In genomic region chr1:134042341-134042740, GRCm38 (mm10) we compare ENCODE assay signal across 20 mouse cellular contexts. TPM values are rescaled to one million over a fixed set of nuclear protein-coding genes. Genes with fewer than 3 reads are reported as not detected.
A peak's percentile ranks its signal among the peaks of the same experiment; 100 is the strongest.
DNase-seq lines count a peak whose midpoint lies in the region; ATAC-seq lines count a peak whose summit lies in the region.
"Had no signal": no experiment of that assay in that cellular context is flagged by ENCODE, and none has a peak within 500 bp of the region (broad histone marks: within the 10 kb centered on the region; RNA-seq: fewer than 3 reads in every experiment).

No protein-coding gene starts in this region.

- H3K27me3 ChIP-seq in forebrain, embryonic 13.5 days, result 0 out of 2 replicates have a peak, but pooled peaks cover 3% of the 10 kb centered on the region
- peaks cover 14% of the 10 kb centered on the region for H3K27me3 ChIP-seq in forebrain, embryonic 10.5 days (ENCODE audit: poor library complexity, severe bottlenecking)
- peaks cover 6% of the 10 kb centered on the region; the same call in 1 of the 2 replicates for H3K27me3 ChIP-seq in kidney, embryonic 16.5 days (ENCODE audit: insufficient read depth, low read length)
- no peaks in the 10 kb centered on the region for H3K27me3 ChIP-seq in neural tube, embryonic 13.5 days
- peaks cover 6% of the 10 kb centered on the region; the same call in 1 of the 2 replicates for H3K27me3 ChIP-seq in limb, embryonic 13.5 days
- H3K27me3 ChIP-seq: hindbrain, embryonic 12.5 days; neural tube, embryonic 12.5 days had no signal

- no peak overlapping the region for H3K4me2 ChIP-seq in forebrain, embryonic 13.5 days
- no peak overlapping the region for H3K4me2 ChIP-seq in kidney, embryonic 16.5 days (replicated peaks; ENCODE audit: low read depth, low read length)
- H3K4me2 ChIP-seq in neural tube, embryonic 13.5 days, result no peak overlapping the region
- H3K4me2 ChIP-seq in limb, embryonic 13.5 days (replicated peaks), result no peak overlapping the region
- H3K4me2 ChIP-seq: hindbrain, embryonic 12.5 days; neural tube, embryonic 12.5 days had no signal

- no peaks in the 10 kb centered on the region for H3K9me3 ChIP-seq in forebrain, embryonic 13.5 days (replicated peaks)
- H3K9me3 ChIP-seq in forebrain, embryonic 10.5 days, result no peaks in the 10 kb centered on the region
- H3K9me3 ChIP-seq in kidney, embryonic 16.5 days (ENCODE audit: low read length), result no peaks in the 10 kb centered on the region
- no peaks in the 10 kb centered on the region for H3K9me3 ChIP-seq in neural tube, embryonic 13.5 days
- H3K9me3 ChIP-seq in limb, embryonic 13.5 days, result no peaks in the 10 kb centered on the region
- H3K9me3 ChIP-seq: G1E; hindbrain, embryonic 12.5 days; midbrain, embryonic 10.5 days; neural tube, embryonic 12.5 days had no signal

- no peak overlapping the region for H3K27ac ChIP-seq in forebrain, embryonic 13.5 days
- H3K27ac ChIP-seq in forebrain, embryonic 10.5 days, result no peak overlapping the region
- H3K27ac ChIP-seq in kidney, embryonic 16.5 days (ENCODE audit: low read length), result no peak overlapping the region
- no peak overlapping the region for H3K27ac ChIP-seq in neural tube, embryonic 13.5 days (replicated peaks)
- no peak overlapping the region for H3K27ac ChIP-seq in limb, embryonic 13.5 days
- H3K27ac ChIP-seq: hindbrain, embryonic 12.5 days; left cerebral cortex, adult 2 months; liver, embryonic 14.5 days; midbrain, embryonic 10.5 days; neural tube, embryonic 12.5 days had no signal

- no peak for ATAC-seq in forebrain, embryonic 13.5 days
- ATAC-seq in kidney, embryonic 16.5 days (ENCODE audit: low FRiP score, low TSS enrichment), result no peak
- no peak for ATAC-seq in neural tube, embryonic 13.5 days (ENCODE audit: low read depth)
- ATAC-seq in limb, embryonic 13.5 days (ENCODE audit: low FRiP score, low read depth), result no peak
- ATAC-seq: activated CD4-positive, CD25-positive, alpha-beta regulatory T cell, adult 4 months; inflammation-experienced regulatory T-cells, adult 6 months had no signal

- 0 out of 2 replicates have a peak, but pooled peaks cover 5% of the 10 kb centered on the region for H3K4me1 ChIP-seq in forebrain, embryonic 13.5 days
- peaks cover 34% of the 10 kb centered on the region for H3K4me1 ChIP-seq in forebrain, embryonic 10.5 days
- H3K4me1 ChIP-seq in kidney, embryonic 16.5 days (ENCODE audit: insufficient read depth, low read length), result peaks cover 13% of the 10 kb centered on the region
- H3K4me1 ChIP-seq in neural tube, embryonic 13.5 days (replicated peaks), result peaks cover 27% of the 10 kb centered on the region
- peaks cover 47% of the 10 kb centered on the region for H3K4me1 ChIP-seq in limb, embryonic 13.5 days

- DNase-seq in forebrain, embryonic 10.5 days (ENCODE audit: extremely low spot score, low spot score), result no peak
- no peak for DNase-seq in kidney, adult 11 months
- DNase-seq in neural tube, embryonic 10.5 days (ENCODE audit: extremely low spot score, low spot score), result no peak
- no peak for DNase-seq in spleen, adult 18-20 months
- DNase-seq: cerebellum, adult 2 months; layer of hippocampus, adult 9-11 months; left cerebral cortex, postnatal 4 days; lung, postnatal 14 days had no signal

- H3K9ac ChIP-seq in forebrain, embryonic 13.5 days, result peak overlapping the region; percentile 34; the same call in 1 of the 2 replicates
- H3K9ac ChIP-seq in kidney, embryonic 16.5 days (replicated peaks; ENCODE audit: low read length), result 0 out of 2 replicates have a peak overlapping the region, but pooled peaks have one; percentile 25
- 0 out of 2 replicates have a peak overlapping the region, but pooled peaks have one; percentile 0 for H3K9ac ChIP-seq in neural tube, embryonic 13.5 days
- H3K9ac ChIP-seq in limb, embryonic 13.5 days, result peak overlapping the region; percentile 48; the same call in 1 of the 2 replicates
- H3K9ac ChIP-seq: liver, embryonic 14.5 days; neural tube, embryonic 12.5 days had no signal

- no peak overlapping the region for H3K4me3 ChIP-seq in forebrain, embryonic 13.5 days
- no peak overlapping the region for H3K4me3 ChIP-seq in forebrain, embryonic 10.5 days
- H3K4me3 ChIP-seq in kidney, embryonic 16.5 days (ENCODE audit: low read length), result no peak overlapping the region
- no peak overlapping the region for H3K4me3 ChIP-seq in neural tube, embryonic 13.5 days
- no peak overlapping the region for H3K4me3 ChIP-seq in limb, embryonic 13.5 days
- H3K4me3 ChIP-seq: hindbrain, embryonic 12.5 days; left cerebral cortex, adult 2 months; midbrain, embryonic 10.5 days; neural tube, embryonic 12.5 days had no signal

- H3K36me3 ChIP-seq in forebrain, embryonic 13.5 days (ENCODE audit: poor library complexity, severe bottlenecking), result no peaks in the 10 kb centered on the region
- H3K36me3 ChIP-seq in forebrain, embryonic 10.5 days (replicated peaks), result no peaks in the 10 kb centered on the region
- no peaks in the 10 kb centered on the region for H3K36me3 ChIP-seq in kidney, embryonic 16.5 days (ENCODE audit: insufficient read depth, low read length)
- H3K36me3 ChIP-seq in neural tube, embryonic 13.5 days, result no peaks in the 10 kb centered on the region
- no peaks in the 10 kb centered on the region for H3K36me3 ChIP-seq in limb, embryonic 13.5 days
- H3K36me3 ChIP-seq: G1E; hindbrain, embryonic 12.5 days; midbrain, embryonic 10.5 days; neural tube, embryonic 12.5 days had no signal

- 17% methylated on average over 1 of the region's 1 CpGs for WGBS in forebrain, embryonic 13.5 days
- WGBS in forebrain, embryonic 10.5 days, result 10% methylated on average over 1 of the region's 1 CpGs
- 29% methylated on average over 1 of the region's 1 CpGs for WGBS in kidney, embryonic 16.5 days
- WGBS in neural tube, embryonic 13.5 days, result 8% methylated on average over 1 of the region's 1 CpGs
- 15% methylated on average over 1 of the region's 1 CpGs for WGBS in limb, embryonic 13.5 days

RNA-seq across cellular contexts. Expression of gene Fmod, which starts 5.3 kb away (rescaled TPM):
- 1.2 and 1.6 TPM in 2 replicates for polyA plus RNA-seq in forebrain, embryonic 13.5 days (2015; fragmentation: Nextera tagmentation; extraction: Ambion mirVana)
- 1.3 TPM in 2 replicates for polyA plus RNA-seq in forebrain, embryonic 10.5 days (2016; fragmentation: Nextera tagmentation; extraction: Ambion mirVana)
- 12.5 and 17.1 TPM in 2 replicates for polyA plus RNA-seq in kidney, embryonic 16.5 days (2015; fragmentation: Nextera tagmentation; extraction: Ambion mirVana)
- polyA plus RNA-seq in neural tube, embryonic 13.5 days (2015; fragmentation: Nextera tagmentation; extraction: Ambion mirVana), result 11.1 and 14.9 TPM in 2 replicates
- 42.1 and 48.5 TPM in 2 replicates for polyA plus RNA-seq in limb, embryonic 13.5 days (2015; fragmentation: Nextera tagmentation; extraction: Ambion mirVana)
- polyA plus RNA-seq: activated CD4-positive, CD25-positive, alpha-beta regulatory T cell, adult 4 months; G1E; inflammation-experienced regulatory T-cells, adult 6 months had no signal

RNA-seq across cellular contexts. Expression of gene Btg2, which starts 36.6 kb away (rescaled TPM):
- 122 and 129 TPM in 2 replicates for polyA plus RNA-seq in forebrain, embryonic 13.5 days (2015; fragmentation: Nextera tagmentation; extraction: Ambion mirVana)
- 64.6 and 68.6 TPM in 2 replicates for polyA plus RNA-seq in forebrain, embryonic 10.5 days (2016; fragmentation: Nextera tagmentation; extraction: Ambion mirVana)
- 36.2 and 38.2 TPM in 2 replicates for polyA plus RNA-seq in kidney, embryonic 16.5 days (2015; fragmentation: Nextera tagmentation; extraction: Ambion mirVana)
- 49.0 and 55.3 TPM in 2 replicates for polyA plus RNA-seq in neural tube, embryonic 13.5 days (2015; fragmentation: Nextera tagmentation; extraction: Ambion mirVana)
- polyA plus RNA-seq in limb, embryonic 13.5 days (2015; fragmentation: Nextera tagmentation; extraction: Ambion mirVana), result 27.1 and 28.2 TPM in 2 replicates
